Mouse (Mus musculus) lung, postnatal 0 days (tissue): ENCODE measurements at regions not wholly inside any gene's neighbourhood (a gene's known extent, or its start where the extent isn't known, plus 50 kb on each side); places are given as distances from the start of the nearest gene placed in this dataset.

Experiments used
- CTCF ChIP-seq: IDR thresholded peaks from 2 replicates; pipeline ENCODE4 v1.5.1; 2016; ENCODE audit warnings: antibody characterized with exemption, mild to moderate bottlenecking
- EP300 ChIP-seq: IDR thresholded peaks from 2 replicates; pipeline ENCODE4 v1.6.1; 2016; ENCODE audit warnings: antibody characterized with exemption, mild to moderate bottlenecking, control low read depth

- TF ChIP-seq EP300 (no peak), CTCF (no peak)
These were observed 61.2 kb upstream of the Trp53i11 start for GRCm38 (mm10) chr2:93126112-93126511.
